Mouse (Mus musculus) embryonic facial prominence, embryonic 12.5 days (tissue): ENCODE measurements around the gene Prr13. TPM values are rescaled to one million over a fixed set of nuclear protein-coding genes. Genes with fewer than 3 reads are reported as not detected.

Source experiments
- ATAC-seq: fragments of 200-750 bp; cut with Nextera tagmentation; 2 replicates; pipeline ENCODE4 v1.8.0; 2017; ENCODE audit not compliant: insufficient number of reproducible peaks, insufficient read depth, low FRiP score, low TSS enrichment
- H3K27ac ChIP-seq: fragments of 300-500 bp; sonication (generic); 2 replicates; pipeline ENCODE4 v1.5.1; 2016; ENCODE audit warnings: mild to moderate bottlenecking
- H3K27me3 ChIP-seq: fragments of 300-500 bp; sonication (generic); 2 replicates; pipeline ENCODE4 v1.6.1; 2016; ENCODE audit warnings: mild to moderate bottlenecking, moderate library complexity
- H3K36me3 ChIP-seq: fragments of 300-500 bp; sonication (generic); 2 replicates; pipeline ENCODE4 v1.6.1; 2016; ENCODE audit warnings: mild to moderate bottlenecking
- H3K4me1 ChIP-seq: fragments of 300-500 bp; sonication (generic); 2 replicates; pipeline ENCODE4 v1.6.1; 2016
- H3K4me2 ChIP-seq: fragments of 300-500 bp; sonication (generic); replicated peaks from 2 replicates; pipeline ENCODE4 v1.6.1; 2016; ENCODE audit warnings: mild to moderate bottlenecking, moderate library complexity
- H3K4me3 ChIP-seq: fragments of 300-500 bp; sonication (generic); 2 replicates; pipeline ENCODE4 v1.5.1; 2016; ENCODE audit warnings: mild to moderate bottlenecking
- H3K9ac ChIP-seq: fragments of 300-500 bp; sonication (generic); 2 replicates; pipeline ENCODE4 v1.6.1; 2016; ENCODE audit warnings: mild to moderate bottlenecking, moderate library complexity
- H3K9me3 ChIP-seq: fragments of 300-500 bp; sonication (generic); 2 replicates; pipeline ENCODE4 v1.6.1; 2016; ENCODE audit warnings: mild to moderate bottlenecking, moderate library complexity
- whole genome bisulfite sequencing: fragments of 180-500 bp; shearing (Covaris S2); methylation state at CpG from one replicate; pipeline ENCODE4 v1.1.7; 2016; 5-methylcytosine and 5-hydroxymethylcytosine counted together
- polyA plus RNA-seq: library from polyadenylated mRNA; unstranded; fragments of >200 nt; fragmentation: Nextera tagmentation; extraction: Ambion mirVana; gene quantifications from 2 replicates; pipeline ENCODE4 v1.2.1, GENCODE M21; 2016

Gene Prr13
- 59.0 and 59.8 TPM in 2 replicates for polyA plus RNA-seq

- Histone ChIP-seq H3K9me3 (no peaks in the 10 kb centered on the region), H3K27me3 (no peaks in the 10 kb centered on the region), H3K36me3 (no peaks in the 10 kb centered on the region), H3K4me1 (peaks cover 5% of the 10 kb centered on the region; the same call in 1 of the 2 replicates), H3K9ac (peak within 1 kb of the TSS; percentile 20; the same call in 1 of the 2 replicates), H3K27ac (no peak within 1 kb of the TSS), H3K4me2 (peak within 1 kb of the TSS; percentile 59), H3K4me3 (peak within 1 kb of the TSS; percentile 34)
- peak; percentile 68 for ATAC-seq
- under 1% methylated on average over 19 of the region's 19 CpGs for WGBS
Observed at GRCm38 (mm10) chr15:102458904-102459317, at the start of gene Prr13. Prr13 (plus strand) TSS chr15:102459028.

GRCm38 (mm10) chr15:102409286-102409685, 49.5 kb upstream of the Prr13 start:
- ATAC-seq = no peak
- H3K9ac ChIP-seq = no peak overlapping the region
- H3K4me1 ChIP-seq = peaks cover 32% of the 10 kb centered on the region
- H3K4me3 ChIP-seq = no peak overlapping the region
- H3K36me3 ChIP-seq = peaks cover 57% of the 10 kb centered on the region
- 97% methylated on average over 3 of the region's 3 CpGs for WGBS
- H3K9me3 ChIP-seq = no peaks in the 10 kb centered on the region
- H3K4me2 ChIP-seq = peak overlapping the region; percentile 21; the same call in 1 of the 2 replicates
- H3K27me3 ChIP-seq = no peaks in the 10 kb centered on the region
- no peak overlapping the region for H3K27ac ChIP-seq

- no peak overlapping the region; the same call in 1 of the 2 replicates for H3K4me2 ChIP-seq
- H3K4me1 ChIP-seq = peaks cover 32% of the 10 kb centered on the region
- no peaks in the 10 kb centered on the region for H3K9me3 ChIP-seq
- H3K9ac ChIP-seq = no peak overlapping the region
- ATAC-seq = no peak
- H3K4me3 ChIP-seq = no peak overlapping the region
- peaks cover 57% of the 10 kb centered on the region for H3K36me3 ChIP-seq
- H3K27ac ChIP-seq = no peak overlapping the region
- H3K27me3 ChIP-seq = no peaks in the 10 kb centered on the region
- WGBS = 100% methylated on average over 1 of the region's 1 CpGs
Observed at GRCm38 (mm10) chr15:102411077-102411476, 47.8 kb upstream of the Prr13 start.

- H3K4me3 ChIP-seq = no peak overlapping the region
- peaks cover 49% of the 10 kb centered on the region for H3K36me3 ChIP-seq
- no peaks in the 10 kb centered on the region for H3K27me3 ChIP-seq
- H3K9ac ChIP-seq = no peak overlapping the region
- no peak overlapping the region for H3K4me2 ChIP-seq
- peaks cover 20% of the 10 kb centered on the region for H3K4me1 ChIP-seq
- no peak overlapping the region for H3K27ac ChIP-seq
- no peaks in the 10 kb centered on the region for H3K9me3 ChIP-seq
- no peak for ATAC-seq
Observed at GRCm38 (mm10) chr15:102413687-102414086, 45.1 kb upstream of the Prr13 start.

GRCm38 (mm10) chr15:102417524-102417923, 41.3 kb upstream of the Prr13 start:
- H3K36me3 ChIP-seq = peaks cover 22% of the 10 kb centered on the region
- no peaks in the 10 kb centered on the region for H3K9me3 ChIP-seq
- H3K27me3 ChIP-seq = no peaks in the 10 kb centered on the region
- ATAC-seq = no peak
- no peak overlapping the region for H3K27ac ChIP-seq
- no peak overlapping the region for H3K4me3 ChIP-seq
- H3K4me1 ChIP-seq = no peaks in the 10 kb centered on the region
- H3K4me2 ChIP-seq = no peak overlapping the region
- WGBS = 94% methylated on average over 2 of the region's 2 CpGs
- no peak overlapping the region for H3K9ac ChIP-seq

GRCm38 (mm10) chr15:102420986-102421385, 37.8 kb upstream of the Prr13 start:
- Histone ChIP-seq H3K4me2 (no peak overlapping the region), H3K4me1 (no peaks in the 10 kb centered on the region), H3K36me3 (peaks cover 21% of the 10 kb centered on the region), H3K4me3 (no peak overlapping the region), H3K9ac (no peak overlapping the region), H3K9me3 (no peaks in the 10 kb centered on the region), H3K27me3 (no peaks in the 10 kb centered on the region), H3K27ac (no peak overlapping the region)
- 62% methylated on average over 1 of the region's 1 CpGs for WGBS
- ATAC-seq = no peak

- H3K27me3 ChIP-seq = no peaks in the 10 kb centered on the region
- H3K9me3 ChIP-seq = no peaks in the 10 kb centered on the region
- no peak overlapping the region for H3K4me2 ChIP-seq
- no peaks in the 10 kb centered on the region for H3K4me1 ChIP-seq
- H3K9ac ChIP-seq = no peak overlapping the region
- ATAC-seq = no peak
- WGBS = 59% methylated on average over 3 of the region's 3 CpGs
- no peak overlapping the region for H3K27ac ChIP-seq
- H3K36me3 ChIP-seq = peaks cover 25% of the 10 kb centered on the region
- H3K4me3 ChIP-seq = no peak overlapping the region
Observed at GRCm38 (mm10) chr15:102421437-102421836, 37.4 kb upstream of the Prr13 start.

- Histone ChIP-seq H3K27ac (no peak overlapping the region), H3K9me3 (no peaks in the 10 kb centered on the region), H3K9ac (no peak overlapping the region), H3K4me2 (no peak overlapping the region), H3K4me1 (no peaks in the 10 kb centered on the region), H3K4me3 (no peak overlapping the region), H3K36me3 (peaks cover 41% of the 10 kb centered on the region), H3K27me3 (no peaks in the 10 kb centered on the region)
- 95% methylated on average over 2 of the region's 2 CpGs for WGBS
- ATAC-seq = no peak
Observed at GRCm38 (mm10) chr15:102423602-102424240, 35.1 kb upstream of the Prr13 start.

- WGBS = 91% methylated on average over 2 of the region's 2 CpGs
- Histone ChIP-seq H3K4me1 (no peaks in the 10 kb centered on the region), H3K36me3 (peaks cover 41% of the 10 kb centered on the region), H3K27me3 (no peaks in the 10 kb centered on the region), H3K9me3 (no peaks in the 10 kb centered on the region), H3K4me2 (no peak overlapping the region), H3K9ac (no peak overlapping the region), H3K27ac (no peak overlapping the region), H3K4me3 (no peak overlapping the region)
- ATAC-seq = no peak
Observed at GRCm38 (mm10) chr15:102424657-102425056, 34.2 kb upstream of the Prr13 start.

GRCm38 (mm10) chr15:102426963-102427362, 31.9 kb upstream of the Prr13 start:
- Histone ChIP-seq H3K4me3 (no peak overlapping the region), H3K9me3 (no peaks in the 10 kb centered on the region), H3K9ac (no peak overlapping the region), H3K27ac (no peak overlapping the region), H3K4me2 (no peak overlapping the region), H3K27me3 (no peaks in the 10 kb centered on the region), H3K4me1 (no peaks in the 10 kb centered on the region), H3K36me3 (peaks cover 57% of the 10 kb centered on the region)
- 94% methylated on average over 1 of the region's 1 CpGs for WGBS
- no peak for ATAC-seq

GRCm38 (mm10) chr15:102432046-102432445, 26.8 kb upstream of the Prr13 start:
- WGBS = 94% methylated on average over 1 of the region's 1 CpGs
- no peak for ATAC-seq
- H3K9me3 ChIP-seq = no peaks in the 10 kb centered on the region
- H3K36me3 ChIP-seq = peaks cover 56% of the 10 kb centered on the region
- no peak overlapping the region for H3K4me2 ChIP-seq
- H3K27me3 ChIP-seq = no peaks in the 10 kb centered on the region
- no peak overlapping the region for H3K27ac ChIP-seq
- H3K4me3 ChIP-seq = no peak overlapping the region
- no peak overlapping the region for H3K9ac ChIP-seq
- H3K4me1 ChIP-seq = no peaks in the 10 kb centered on the region

GRCm38 (mm10) chr15:102433173-102433572, 25.7 kb upstream of the Prr13 start:
- Histone ChIP-seq H3K36me3 (peaks cover 47% of the 10 kb centered on the region), H3K27ac (no peak overlapping the region), H3K4me2 (no peak overlapping the region), H3K4me3 (no peak overlapping the region), H3K9me3 (no peaks in the 10 kb centered on the region), H3K4me1 (no peaks in the 10 kb centered on the region), H3K9ac (no peak overlapping the region), H3K27me3 (no peaks in the 10 kb centered on the region)
- no peak for ATAC-seq
- 95% methylated on average over 4 of the region's 4 CpGs for WGBS
